Mouse (Mus musculus): ENCODE measurements at regions not wholly inside any gene's neighbourhood (a gene's known extent, or its start where the extent isn't known, plus 50 kb on each side); places are given as distances from the start of the nearest gene placed in this dataset.

DNA sequence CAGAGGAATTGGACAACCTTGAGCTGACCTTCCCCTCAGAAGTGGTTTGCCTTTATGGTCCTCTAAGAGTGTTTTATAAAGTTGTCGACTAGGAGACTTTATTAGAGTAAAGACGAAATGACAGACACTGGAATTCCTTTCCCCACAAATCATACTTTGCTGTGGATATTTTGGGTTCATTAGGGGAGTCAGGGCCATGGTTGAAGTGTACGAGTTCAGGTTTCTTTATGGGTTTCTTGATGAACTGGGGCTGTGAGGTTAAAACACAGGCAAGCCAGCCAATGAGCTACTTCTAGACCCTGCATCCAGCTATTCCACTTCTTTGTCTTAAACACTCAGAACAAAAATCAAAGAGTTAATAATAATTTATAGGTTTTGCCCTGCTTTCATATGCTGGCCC, 153.0 kb downstream of the Pax1 start:
- no peak for DNase-seq (ENCODE audit: low spot score in 2 of 2)

DNA sequence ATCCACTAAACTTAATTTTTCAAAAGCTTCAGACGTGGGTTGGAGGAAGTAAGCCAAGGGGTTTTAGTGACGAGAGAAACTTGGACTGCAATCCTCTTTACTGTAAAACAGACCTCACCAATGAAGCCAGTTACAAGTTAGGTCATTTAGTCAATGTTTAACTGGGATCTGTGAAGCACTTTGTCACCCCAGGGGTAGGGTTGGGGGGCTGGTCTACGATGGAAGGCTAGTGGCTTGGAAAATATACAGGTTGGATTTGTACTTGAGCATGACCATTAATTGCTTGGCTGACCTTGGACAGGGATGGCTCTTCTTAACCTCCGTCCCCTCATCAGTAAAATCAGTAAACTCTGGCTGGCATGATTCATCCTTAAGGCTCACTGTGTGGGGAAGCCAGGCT, 142.2 kb downstream of the Pax1 start:
- DNase-seq (ENCODE audit: low spot score in 2 of 2), result no peak

DNA sequence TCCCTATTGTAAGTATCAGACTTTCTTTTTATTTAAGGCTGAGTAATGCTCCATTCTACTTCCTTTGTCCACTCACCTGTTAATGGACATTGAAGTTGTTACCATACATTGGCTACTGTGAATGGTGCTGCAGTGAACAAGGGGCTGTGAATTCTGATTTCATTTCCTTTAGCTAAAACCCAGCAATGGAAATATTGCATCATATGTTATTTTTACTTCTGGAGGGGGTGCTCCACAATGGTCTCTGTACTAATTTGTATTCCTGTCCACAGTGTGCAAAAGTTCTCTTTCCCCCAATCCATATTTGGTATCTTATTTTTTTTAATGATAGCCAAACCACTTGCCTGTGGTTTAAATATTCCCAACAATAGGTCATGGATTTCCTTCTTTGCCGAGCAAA, 137.0 kb downstream of the Pax1 start:
- DNase-seq (ENCODE audit: low spot score in 2 of 2), result no peak

DNA sequence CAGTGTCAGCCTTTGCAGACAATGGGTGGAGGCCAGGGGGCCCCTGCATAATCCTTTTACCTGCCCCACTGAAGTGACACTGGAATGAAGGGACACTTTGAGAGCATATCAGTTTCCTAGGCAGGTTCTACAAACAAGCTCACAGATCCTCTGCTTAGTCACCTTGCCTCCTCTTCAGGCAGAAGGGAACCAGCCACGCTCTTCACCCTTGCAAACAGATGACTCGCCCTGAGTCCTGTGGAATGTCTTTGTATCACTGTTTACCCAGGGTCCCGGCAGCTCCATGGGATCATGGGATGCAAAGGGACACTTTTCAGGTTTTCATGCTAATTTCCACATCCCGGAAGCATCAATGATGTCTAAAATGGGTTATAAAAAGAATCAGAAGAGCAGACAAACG, 94.2 kb downstream of the Pax1 start:
- DNase-seq (ENCODE audit: low spot score in 2 of 2), result no peak

DNA sequence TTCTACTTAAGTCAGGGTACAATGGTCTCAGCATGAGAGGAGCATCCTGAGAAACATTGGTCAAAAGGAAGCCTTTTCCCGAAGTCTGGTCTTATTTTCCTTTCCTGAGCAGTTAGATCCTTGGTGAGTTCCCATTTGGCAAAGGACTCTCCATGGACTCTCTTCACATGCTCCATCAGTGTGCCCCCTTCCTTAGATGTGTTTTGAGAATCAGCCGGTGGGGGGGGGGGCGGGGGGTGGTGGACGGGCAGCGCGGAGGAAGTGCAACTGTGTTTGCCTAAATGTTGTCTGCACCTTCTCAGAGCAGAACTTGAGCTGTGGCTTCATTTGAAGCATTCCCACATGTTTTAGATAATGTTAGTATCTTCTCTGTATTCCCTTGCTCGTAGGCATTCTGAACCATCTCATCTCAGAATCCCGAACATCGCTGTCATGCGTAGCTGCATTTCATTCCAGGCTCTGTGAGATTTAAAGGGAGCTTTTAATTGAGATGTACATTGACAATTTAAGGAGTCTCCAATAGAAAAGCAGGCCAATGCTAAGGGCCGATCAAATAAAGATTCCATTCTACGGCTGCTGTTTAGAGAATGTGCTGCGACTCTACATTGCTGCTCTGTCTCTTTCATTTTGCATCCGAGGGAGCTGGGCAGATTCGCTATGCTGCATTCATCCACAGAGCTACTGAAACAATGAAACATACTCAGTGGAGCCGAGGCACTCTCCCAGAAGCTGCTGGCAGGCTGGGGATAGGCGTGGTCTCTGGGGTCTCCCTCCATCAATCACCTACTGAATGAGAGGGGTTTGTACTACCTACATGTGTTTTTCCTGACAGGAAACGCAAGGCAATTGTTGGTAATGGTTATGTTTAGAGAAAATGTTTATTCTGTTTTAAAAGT, 92.9 kb downstream of the Pax1 start:
- DNase-seq (ENCODE audit: low spot score in 2 of 2), result peak; percentile 6 to 21
